ENCODE assay signal across 15 mouse cellular contexts in the genomic region with DNA sequence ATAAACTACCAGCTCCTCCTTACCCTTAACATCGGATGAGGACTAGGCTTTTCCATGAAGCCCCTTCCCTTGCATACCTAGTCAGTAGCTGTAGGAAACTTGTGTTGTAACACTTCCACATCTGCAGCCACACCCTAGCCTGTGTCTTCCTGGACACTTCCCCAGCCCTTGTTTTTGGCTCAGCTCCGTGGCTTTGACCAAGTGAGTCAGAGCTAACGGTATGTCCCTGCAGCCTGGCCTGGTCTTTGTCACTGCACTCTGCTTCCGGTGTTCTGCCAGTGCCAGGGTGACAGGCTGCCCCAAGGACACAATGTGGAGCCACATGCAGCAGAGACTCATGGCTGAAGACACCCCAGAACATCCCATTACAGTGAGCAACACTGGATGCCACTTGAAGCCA. TPM values are rescaled to one million over a fixed set of nuclear protein-coding genes. Genes with fewer than 3 reads are reported as not detected.
DNase-seq lines count a peak whose midpoint lies in the region; ATAC-seq and TF ChIP-seq lines count a peak whose summit lies in the region.
"Had no signal": no experiment of that assay in that cellular context is flagged by ENCODE, and none has a peak within 500 bp of the region (broad histone marks: within the 10 kb centered on the region; RNA-seq: fewer than 3 reads in every experiment).

No protein-coding gene starts in this region.

- H3K9ac ChIP-seq in liver, adult 2 months (ENCODE audit: low read depth, low read length): no peak overlapping the region
- H3K9ac ChIP-seq in liver, embryonic 11.5 days (ENCODE audit: low read depth, low read length): no peak overlapping the region
- H3K9ac ChIP-seq: limb, embryonic 15.5 days; midbrain, embryonic 12.5 days had no signal

- peak overlapping the region; percentile 6; the same call in 1 of the 2 replicates for H3K27ac ChIP-seq in liver, adult 2 months (replicated peaks; ENCODE audit: insufficient read depth, low read depth, low read length)
- H3K27ac ChIP-seq in liver, embryonic 11.5 days (ENCODE audit: low read depth, low read length): no peak overlapping the region
- H3K27ac ChIP-seq: kidney, postnatal 0 days; limb, embryonic 15.5 days; midbrain, embryonic 12.5 days had no signal

- TF ChIP-seq CTCF in liver, adult 2 months (IDR thresholded peaks at IDR 0.05; ENCODE audit: low read depth, low read length): no peak

- H3K4me1 ChIP-seq in liver, adult 2 months (ENCODE audit: control insufficient read depth, insufficient read depth, low read length): peaks cover 20% of the 10 kb centered on the region
- no peaks in the 10 kb centered on the region for H3K4me1 ChIP-seq in liver, embryonic 11.5 days (replicated peaks; ENCODE audit: control insufficient read depth, insufficient read depth, low read length)
- H3K4me1 ChIP-seq: limb, embryonic 15.5 days had no signal

- no peak for ATAC-seq in liver, embryonic 11.5 days (replicated peaks; ENCODE audit: low FRiP score)
- peak; percentile 93 for ATAC-seq in granulocyte monocyte progenitor cell, adult 5-6 weeks (replicated peaks; ENCODE audit: poor library complexity, severe bottlenecking)

- TF ChIP-seq POLR2A in liver, adult 2 months (IDR thresholded peaks at IDR 0.05; ENCODE audit: extremely low read depth, insufficient read depth, low read length): no peak

- peak; percentile 84 for DNase-seq in liver, adult 2 months (ENCODE audit: extremely low read depth, low read depth, low spot score)
- no peak for DNase-seq in liver, embryonic 11.5 days (ENCODE audit: low spot score)
- peak; percentile 89 to 92 for DNase-seq in adrenal gland, adult (ENCODE audit: inconsistent age in 2 of 2, low spot score in 1 of 2)
- peak; percentile 61 for DNase-seq in heart, postnatal 4 days
- no peak for DNase-seq in spleen, adult 18-20 months
- DNase-seq in retina, postnatal 1 day: no peak
- DNase-seq in layer of hippocampus, adult 9-10 months (ENCODE audit: low spot score): no peak
- DNase-seq: cerebellum, postnatal 25 days; thymus, postnatal 4 days had no signal

- H3K36me3 ChIP-seq in liver, adult 2 months (ENCODE audit: control insufficient read depth, insufficient read depth, low read length): no peaks in the 10 kb centered on the region; the same call in 1 of the 2 replicates
- H3K36me3 ChIP-seq in liver, embryonic 11.5 days (ENCODE audit: control insufficient read depth, insufficient read depth, low read length): no peaks in the 10 kb centered on the region
- H3K36me3 ChIP-seq: limb, embryonic 15.5 days; midbrain, embryonic 12.5 days had no signal

- 11% methylated on average over 4 of the region's 4 CpGs for WGBS in liver, adult 2 months
- 33% methylated on average over 4 of the region's 4 CpGs for WGBS in liver, embryonic 11.5 days

- H3K79me2 ChIP-seq in liver, adult 2 months (ENCODE audit: control insufficient read depth, insufficient read depth, low read length): no peaks in the 10 kb centered on the region

- H3K4me2 ChIP-seq in liver, embryonic 11.5 days: no peak overlapping the region
- H3K4me2 ChIP-seq: limb, embryonic 15.5 days; midbrain, embryonic 12.5 days had no signal

- no peaks in the 10 kb centered on the region for H3K9me3 ChIP-seq in liver, embryonic 11.5 days (ENCODE audit: control insufficient read depth, low read length)
- H3K9me3 ChIP-seq: limb, embryonic 15.5 days; midbrain, embryonic 12.5 days had no signal

- H3K27me3 ChIP-seq in liver, adult 2 months (ENCODE audit: control insufficient read depth, insufficient read depth, low read length): no peaks in the 10 kb centered on the region
- no peaks in the 10 kb centered on the region for H3K27me3 ChIP-seq in liver, embryonic 11.5 days (replicated peaks; ENCODE audit: control insufficient read depth, insufficient read depth, low read length)
- H3K27me3 ChIP-seq: limb, embryonic 15.5 days; midbrain, embryonic 12.5 days had no signal

- no peak overlapping the region for H3K4me3 ChIP-seq in liver, adult 2 months (ENCODE audit: insufficient read depth, low read depth, low read length)
- H3K4me3 ChIP-seq in liver, embryonic 11.5 days (ENCODE audit: low read depth, low read length): no peak overlapping the region
- H3K4me3 ChIP-seq: erythroblast, embryonic 14.5 days; limb, embryonic 15.5 days; midbrain, embryonic 12.5 days had no signal

RNA-seq across cellular contexts. Expression of gene Lect2, which starts 1.1 kb away (rescaled TPM):
- 230 and 425 TPM in 2 replicates for total RNA-seq in liver, adult 2 months (2014; rRNA removed)
- polyA plus RNA-seq in liver, adult 2 months (2012; rRNA removed): 106 and 170 TPM in 2 replicates
- 31.8 and 34.4 TPM in 2 replicates for polyA plus RNA-seq in liver, embryonic 11.5 days (2014; fragmentation: Nextera tagmentation; extraction: Ambion mirVana)
- not detected in 2 replicates for total RNA-seq in granulocyte monocyte progenitor cell, adult 5-6 weeks (2014; fragmentation: Nextera tagmentation)
- total RNA-seq in granulocyte monocyte progenitor cell, adult 5-6 weeks (2017): not detected in 2 replicates
- total RNA-seq in heart, postnatal 4 days (2021): not detected
- total RNA-seq: neutrophil, adult 5-6 weeks had no signal
- polyA plus RNA-seq: limb, embryonic 15.5 days; midbrain, embryonic 12.5 days had no signal

RNA-seq across cellular contexts. Expression of gene Fbxl21, which starts 27.1 kb away (rescaled TPM):
- total RNA-seq in liver, adult 2 months (2014; rRNA removed): 2.1 and 2.4 TPM in 2 replicates
- 1.9 and 2.8 TPM in 2 replicates for polyA plus RNA-seq in liver, adult 2 months (2012; rRNA removed)
- polyA plus RNA-seq in liver, embryonic 11.5 days (2014; fragmentation: Nextera tagmentation; extraction: Ambion mirVana): 1.2 and 1.3 TPM in 2 replicates
- 1.3 TPM in 1 of 2 replicates, not detected in the other for total RNA-seq in granulocyte monocyte progenitor cell, adult 5-6 weeks (2014; fragmentation: Nextera tagmentation)
- 0.22 and 0.57 TPM in 2 replicates for total RNA-seq in granulocyte monocyte progenitor cell, adult 5-6 weeks (2017)
- total RNA-seq in heart, postnatal 4 days (2021): under 1 TPM; 0.72 to 0.88 TPM
- polyA plus RNA-seq: erythroblast, embryonic 14.5 days had no signal

RNA-seq across cellular contexts. Expression of gene Tgfbi, which starts 60.0 kb away (rescaled TPM):
- total RNA-seq in liver, adult 2 months (2014; rRNA removed): 34.3 and 39.3 TPM in 2 replicates
- 23.3 and 27.2 TPM in 2 replicates for polyA plus RNA-seq in liver, adult 2 months (2012; rRNA removed)
- 27.6 and 28.2 TPM in 2 replicates for polyA plus RNA-seq in liver, embryonic 11.5 days (2014; fragmentation: Nextera tagmentation; extraction: Ambion mirVana)
- total RNA-seq in granulocyte monocyte progenitor cell, adult 5-6 weeks (2014; fragmentation: Nextera tagmentation): 10.1 and 15.3 TPM in 2 replicates
- total RNA-seq in granulocyte monocyte progenitor cell, adult 5-6 weeks (2017): 15.6 and 21.7 TPM in 2 replicates
- total RNA-seq in heart, postnatal 4 days (2021): 10 to 100 TPM; 20.0 to 24.1 TPM

Comparison
In these comparisons a context has a peak if more than half of its experiments do, and no peak if none do; other contexts are left out.
1. DNase-seq: peak in liver, adult 2 months (single experiment), adrenal gland, adult (2 of 2) and heart, postnatal 4 days (single experiment); none in liver, embryonic 11.5 days (single experiment), spleen, adult 18-20 months (0 of 2), retina, postnatal 1 day (single experiment) and layer of hippocampus, adult 9-10 months (single experiment).
2. RNA of gene Lect2, which starts 1.1 kb away (total RNA-seq): 230 to 425 TPM in liver, adult 2 months; not detected in heart, postnatal 4 days and not detected in granulocyte monocyte progenitor cell, adult 5-6 weeks; every median in the first group is over 100 times any median in the second.